Mouse (Mus musculus): ENCODE data around the gene Palm2. TPM values are rescaled to one million over a fixed set of nuclear protein-coding genes. Genes with fewer than 3 reads are reported as not detected.
A peak's percentile ranks its signal among the peaks of the same experiment; 100 is the strongest.
"Not testable (repeated sequence)": the region's sequence is repeated elsewhere in the genome, so short reads cannot be mapped to it uniquely, and the experiment has no call there.

The Palm2 gene
- 5.8 and 6.5 TPM in 2 replicates for polyA plus RNA-seq (2015; fragmentation: Nextera tagmentation; extraction: Ambion mirVana)

DNA sequence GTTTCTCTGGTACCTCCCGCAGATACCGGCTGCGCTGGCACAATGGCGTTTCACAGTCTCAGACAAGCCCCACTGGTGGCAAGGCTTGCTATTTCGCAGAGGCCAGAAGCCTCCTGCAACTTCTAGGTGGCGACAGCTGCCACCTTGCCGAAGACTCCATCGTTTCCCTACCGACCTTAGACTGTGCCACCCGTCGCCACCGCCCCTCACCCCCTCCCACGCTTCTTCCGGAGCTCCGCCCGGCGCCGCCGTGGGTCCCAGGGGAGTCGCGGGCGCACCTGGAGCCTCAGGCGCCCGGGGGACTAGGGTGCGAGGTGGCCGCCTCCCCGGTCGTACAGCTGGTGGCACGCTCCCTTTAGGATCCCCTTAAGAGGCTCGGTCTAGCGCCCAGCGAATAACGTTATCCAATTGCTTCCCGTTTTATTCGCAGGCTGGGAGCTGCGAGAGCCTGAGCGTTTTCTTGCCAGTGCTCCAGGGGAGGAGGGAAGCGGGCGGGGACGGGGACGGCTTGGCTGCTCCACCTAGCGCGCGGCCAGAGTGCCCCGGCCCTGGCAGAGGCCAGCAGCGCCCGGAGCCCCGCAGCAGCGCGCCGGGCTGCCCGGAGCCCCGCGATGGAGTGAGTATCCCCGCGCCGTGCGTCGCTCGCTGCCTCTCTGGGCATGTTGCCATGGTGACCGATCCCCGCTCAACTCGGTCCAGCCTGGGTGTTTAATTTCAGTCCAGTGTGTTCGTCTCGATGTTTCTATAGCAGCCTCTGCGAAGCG is at the start of gene Palm2:
TSS of gene Palm2 (plus strand) at position 307 of the 764 bp plus-strand sequence.
- Histone ChIP-seq H3K9me3 (no peaks in the 10 kb centered on the region), H3K4me3 (peak within 1 kb of the TSS; percentile 76), H3K9ac (replicated peaks) (peak within 1 kb of the TSS; percentile 73), H3K36me3 (no peaks in the 10 kb centered on the region), H3K27me3 (0 out of 2 replicates have a peak, but pooled peaks cover 4% of the 10 kb centered on the region), H3K27ac (replicated peaks) (peak within 1 kb of the TSS; percentile 80), H3K4me1 (peaks cover 13% of the 10 kb centered on the region), H3K4me2 (replicated peaks) (peak within 1 kb of the TSS; percentile 84)
- WGBS: under 1% methylated on average over 67 of the region's 67 CpGs
- peak; percentile 90 for ATAC-seq (replicated peaks)

DNA sequence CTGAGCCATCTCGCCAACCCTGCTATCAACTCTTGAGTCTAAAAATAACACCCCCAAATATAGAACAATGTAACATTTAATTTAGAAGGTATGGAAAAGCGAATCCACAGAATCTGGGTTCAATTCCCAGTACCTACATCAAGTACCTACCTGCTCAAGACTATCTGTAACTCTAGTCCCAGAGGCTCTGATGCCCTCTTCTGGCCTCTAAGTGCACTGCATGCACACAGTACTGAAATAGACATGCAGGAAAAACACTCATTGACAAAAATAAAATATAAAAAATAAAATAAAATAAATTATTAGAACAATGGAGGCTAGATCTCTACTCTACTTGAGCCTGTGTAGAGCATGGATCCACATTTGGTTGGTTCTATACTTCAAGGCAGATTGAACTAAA is 49.7 kb upstream of the Palm2 start:
- Histone ChIP-seq H3K36me3 (no peaks in the 10 kb centered on the region), H3K27ac (replicated peaks) (no peak overlapping the region), H3K4me1 (peaks cover 8% of the 10 kb centered on the region; the same call in 1 of the 2 replicates), H3K4me2 (replicated peaks) (no peak overlapping the region), H3K9me3 (no peaks in the 10 kb centered on the region), H3K4me3 (no peak overlapping the region), H3K9ac (replicated peaks) (no peak overlapping the region), H3K27me3 (no peaks in the 10 kb centered on the region)
- no peak for ATAC-seq (replicated peaks)
- WGBS: 92% methylated on average over 2 of the region's 2 CpGs

DNA sequence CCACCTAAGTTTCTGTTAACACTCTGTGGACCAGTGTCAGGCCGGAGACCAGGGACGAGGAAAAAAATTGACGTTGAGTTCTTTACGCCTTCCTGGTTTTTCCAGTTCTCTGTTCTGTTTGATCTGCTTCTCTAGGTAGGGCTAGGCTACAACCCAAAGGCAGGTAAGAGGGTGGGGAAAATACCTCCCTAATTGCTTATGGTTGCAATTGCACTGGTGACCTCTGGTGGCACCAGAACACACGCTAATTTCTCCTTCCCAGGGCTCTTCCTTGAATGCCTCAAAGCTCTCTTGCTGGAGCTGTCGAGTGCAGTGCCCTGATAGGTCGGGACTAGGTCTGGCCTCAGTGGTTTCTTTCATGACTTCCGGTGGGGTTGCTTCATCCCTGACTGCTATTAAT is 42.9 kb upstream of the Palm2 start:
- Histone ChIP-seq H3K27ac (replicated peaks) (no peak overlapping the region), H3K4me1 (no peaks in the 10 kb centered on the region), H3K9ac (replicated peaks) (no peak overlapping the region), H3K4me2 (replicated peaks) (no peak overlapping the region), H3K4me3 (no peak overlapping the region), H3K27me3 (no peaks in the 10 kb centered on the region), H3K36me3 (no peaks in the 10 kb centered on the region), H3K9me3 (no peaks in the 10 kb centered on the region)
- 67% methylated on average over 8 of the region's 8 CpGs for WGBS
- ATAC-seq (replicated peaks): no peak

DNA sequence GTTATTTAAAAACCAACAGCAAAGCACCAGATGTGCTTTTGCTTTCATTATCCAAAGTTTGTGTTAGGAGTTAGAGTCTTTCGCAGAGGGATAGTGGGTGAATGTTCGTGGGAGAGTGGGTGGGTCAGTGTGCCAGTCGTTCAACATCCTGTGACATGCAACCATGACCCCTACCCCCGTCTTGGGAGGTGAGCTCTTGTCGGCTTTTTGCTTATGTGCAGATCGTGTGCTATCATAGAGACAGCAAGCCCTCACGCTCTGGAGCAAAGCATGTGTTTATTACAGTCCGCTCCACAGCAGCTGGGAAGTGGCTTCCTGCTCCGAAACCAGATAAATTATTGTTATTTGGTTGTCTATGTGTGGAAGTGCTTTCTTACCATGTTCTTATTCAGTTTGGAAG is 37.6 kb upstream of the Palm2 start:
- H3K4me1 ChIP-seq: no peaks in the 10 kb centered on the region
- no peaks in the 10 kb centered on the region for H3K9me3 ChIP-seq
- H3K36me3 ChIP-seq: no peaks in the 10 kb centered on the region
- H3K4me3 ChIP-seq: no peak overlapping the region
- no peaks in the 10 kb centered on the region for H3K27me3 ChIP-seq
- H3K27ac ChIP-seq (replicated peaks): no peak overlapping the region
- H3K4me2 ChIP-seq (replicated peaks): no peak overlapping the region
- 87% methylated on average over 9 of the region's 9 CpGs for WGBS
- no peak for ATAC-seq (replicated peaks)
- no peak overlapping the region for H3K9ac ChIP-seq (replicated peaks)

DNA sequence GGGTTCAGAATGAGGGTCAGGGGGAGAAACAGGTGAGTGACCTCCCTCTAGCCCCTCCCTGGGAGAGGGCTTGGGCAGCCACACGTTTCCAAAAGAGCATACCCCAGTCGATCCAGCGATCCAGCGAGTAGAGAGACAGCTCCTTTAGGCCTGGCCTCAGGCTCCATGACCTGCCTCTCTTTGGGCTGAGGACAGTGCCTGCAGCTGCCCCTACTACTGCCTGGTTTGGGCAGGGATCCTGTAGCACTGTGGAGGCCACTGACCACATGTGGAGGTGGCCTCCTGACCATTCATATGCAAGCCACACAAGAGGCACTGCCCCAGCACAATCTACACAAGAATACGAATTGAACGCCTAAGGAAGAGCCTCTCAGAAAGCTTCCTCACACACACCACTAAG is 21.7 kb upstream of the Palm2 start:
- ATAC-seq (replicated peaks); H3K9me3 ChIP-seq; H3K27me3 ChIP-seq; H3K4me1 ChIP-seq; H3K27ac ChIP-seq (replicated peaks); H3K9ac ChIP-seq (replicated peaks); H3K4me2 ChIP-seq (replicated peaks); H3K36me3 ChIP-seq; H3K4me3 ChIP-seq: not testable (repeated sequence)
- 42% methylated on average over 6 of the region's 6 CpGs for whole genome bisulfite sequencing

DNA sequence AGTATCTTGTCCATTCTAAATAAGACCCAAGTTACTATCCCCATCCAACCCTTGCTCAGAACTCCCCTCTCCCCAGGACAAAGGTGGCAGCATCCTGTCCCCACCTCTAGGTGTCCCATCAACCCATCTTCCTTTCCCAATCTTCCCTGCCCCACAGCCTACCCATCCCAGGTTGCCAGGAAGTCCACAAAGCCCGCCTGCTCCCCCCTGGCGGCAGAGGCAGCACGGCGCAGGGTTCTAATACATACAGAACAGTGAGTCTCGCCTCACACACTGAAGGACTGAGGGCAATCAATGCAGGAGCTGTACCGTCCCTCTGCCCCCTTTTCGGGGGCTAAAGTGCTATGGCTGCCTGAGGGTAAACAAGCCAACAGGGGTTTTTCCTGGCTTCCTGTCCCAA is 21.0 kb upstream of the Palm2 start:
- Histone ChIP-seq H3K27ac (replicated peaks) (no peak overlapping the region), H3K9me3 (no peaks in the 10 kb centered on the region), H3K27me3 (no peaks in the 10 kb centered on the region), H3K36me3 (no peaks in the 10 kb centered on the region), H3K4me1 (no peaks in the 10 kb centered on the region), H3K9ac (replicated peaks) (no peak overlapping the region), H3K4me2 (replicated peaks) (no peak overlapping the region), H3K4me3 (no peak overlapping the region)
- ATAC-seq (replicated peaks): no peak
- 39% methylated on average over 7 of the region's 7 CpGs for WGBS

DNA sequence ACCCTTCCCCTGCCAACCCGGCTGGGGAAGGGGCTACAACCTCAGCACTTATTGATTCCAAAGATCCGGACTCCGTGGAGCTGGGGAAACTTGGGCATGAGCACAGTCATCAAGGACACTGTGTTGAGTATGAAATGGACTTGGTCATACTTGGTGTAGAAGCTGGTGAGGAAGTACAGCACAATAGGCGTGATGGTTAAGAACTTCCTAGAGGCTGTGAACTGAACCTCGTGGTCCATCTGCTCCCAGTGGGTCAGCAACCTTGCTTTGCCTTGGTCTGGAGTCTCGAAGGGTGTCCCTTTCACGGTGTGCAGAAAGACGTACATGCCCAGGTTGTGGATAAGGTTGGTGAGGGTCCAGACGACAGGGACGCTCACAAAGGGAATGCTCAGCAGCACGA is 20.4 kb upstream of the Palm2 start:
- not testable (repeated sequence) for H3K27ac ChIP-seq (replicated peaks); H3K4me1 ChIP-seq; H3K4me3 ChIP-seq; H3K9ac ChIP-seq (replicated peaks); H3K36me3 ChIP-seq; H3K27me3 ChIP-seq; H3K4me2 ChIP-seq (replicated peaks); H3K9me3 ChIP-seq; ATAC-seq (replicated peaks)
- 90% methylated on average over 11 of the region's 11 CpGs for WGBS

DNA sequence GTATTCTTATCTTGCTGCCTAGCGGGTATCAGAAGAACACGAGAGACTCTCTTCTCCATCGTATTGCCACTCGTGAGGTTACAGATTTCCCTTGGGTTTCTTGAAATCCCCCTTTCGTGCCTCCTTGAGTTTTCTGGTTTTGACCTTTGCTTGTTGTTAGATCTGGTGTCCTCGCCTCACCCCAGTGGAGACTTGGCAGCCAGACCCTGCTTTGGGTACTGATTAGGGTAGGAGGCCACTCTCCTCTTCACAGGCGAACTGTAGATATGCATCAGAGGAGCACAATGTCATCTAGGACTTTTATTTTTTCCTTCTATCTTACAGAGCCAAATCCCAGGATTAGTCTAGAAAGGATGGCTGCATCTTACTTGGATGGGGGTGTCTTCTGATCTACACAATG is 10.0 kb upstream of the Palm2 start:
- Histone ChIP-seq H3K27ac (replicated peaks) (no peak overlapping the region), H3K27me3 (no peaks in the 10 kb centered on the region), H3K4me2 (replicated peaks) (no peak overlapping the region), H3K9me3 (no peaks in the 10 kb centered on the region), H3K4me1 (no peaks in the 10 kb centered on the region), H3K4me3 (no peak overlapping the region), H3K9ac (replicated peaks) (no peak overlapping the region), H3K36me3 (no peaks in the 10 kb centered on the region)
- WGBS: 86% methylated on average over 7 of the region's 7 CpGs
- no peak for ATAC-seq (replicated peaks)

DNA sequence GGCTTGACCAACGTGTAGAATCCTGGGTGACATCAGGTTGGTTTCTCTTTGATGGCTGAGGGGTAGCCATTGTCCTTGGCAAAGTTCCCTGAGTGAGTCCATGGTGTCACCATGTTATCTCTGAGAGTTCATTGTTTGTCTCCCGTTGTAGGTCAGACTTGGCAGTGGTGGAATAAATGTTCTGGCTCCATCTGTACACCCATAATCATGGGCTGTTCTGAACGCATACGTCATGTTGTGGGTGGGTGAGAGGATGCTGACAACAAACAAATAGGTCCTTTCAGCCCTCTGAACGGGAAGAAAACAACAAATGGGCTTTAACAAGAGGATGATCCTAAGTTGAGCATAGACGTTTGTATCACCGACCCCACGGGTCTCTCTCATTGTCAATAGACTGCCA is 5.7 kb upstream of the Palm2 start:
- no peak for ATAC-seq (replicated peaks)
- H3K9me3 ChIP-seq: no peaks in the 10 kb centered on the region
- no peak overlapping the region for H3K4me2 ChIP-seq (replicated peaks)
- H3K27me3 ChIP-seq: 0 out of 2 replicates have a peak, but pooled peaks cover 4% of the 10 kb centered on the region
- 68% methylated on average over 8 of the region's 8 CpGs for WGBS
- H3K27ac ChIP-seq (replicated peaks): no peak overlapping the region
- no peaks in the 10 kb centered on the region for H3K36me3 ChIP-seq
- H3K4me3 ChIP-seq: no peak overlapping the region
- H3K4me1 ChIP-seq: no peaks in the 10 kb centered on the region
- no peak overlapping the region for H3K9ac ChIP-seq (replicated peaks)

DNA sequence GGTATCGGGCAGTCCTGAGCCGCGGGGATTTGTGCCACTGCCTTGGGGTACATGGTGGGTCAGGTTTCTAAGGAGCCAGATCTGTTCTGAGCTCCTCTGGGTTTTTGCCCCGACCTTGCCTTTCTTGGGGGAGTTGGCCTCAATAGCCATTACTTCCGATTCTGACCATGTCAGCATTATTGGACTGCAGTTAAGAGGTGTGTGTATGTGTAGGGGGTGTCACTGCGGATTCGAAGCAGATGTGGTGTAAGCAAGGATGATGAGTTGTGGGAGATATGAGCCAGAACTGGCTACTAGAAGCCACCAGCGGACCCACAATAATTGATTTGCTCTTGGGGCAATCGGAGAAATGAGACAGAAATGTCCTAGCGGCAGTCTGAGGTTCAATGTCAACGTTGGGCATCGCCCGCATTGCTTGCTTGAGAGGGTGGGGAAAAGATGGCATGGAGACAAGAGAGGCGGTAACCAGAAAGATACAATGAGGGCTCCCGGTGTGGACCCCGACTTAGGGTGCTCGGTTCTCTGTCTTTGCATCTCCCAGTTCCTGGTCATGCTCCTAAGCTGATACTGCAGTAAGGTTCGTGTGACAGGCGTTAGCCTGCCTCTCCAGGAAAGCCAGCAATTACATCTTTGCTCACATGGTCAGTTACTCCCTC is 786 bp downstream of the Palm2 start:
- Histone ChIP-seq H3K27ac (replicated peaks) (peak overlapping the region; percentile 80), H3K9ac (replicated peaks) (peak overlapping the region; percentile 73), H3K9me3 (no peaks in the 10 kb centered on the region), H3K4me1 (peaks cover 13% of the 10 kb centered on the region), H3K4me2 (replicated peaks) (peak overlapping the region; percentile 84), H3K27me3 (0 out of 2 replicates have a peak, but pooled peaks cover 4% of the 10 kb centered on the region), H3K4me3 (peak overlapping the region; percentile 76), H3K36me3 (no peaks in the 10 kb centered on the region)
- peak; percentile 26 for ATAC-seq (replicated peaks)
- WGBS: 17% methylated on average over 19 of the region's 19 CpGs

DNA sequence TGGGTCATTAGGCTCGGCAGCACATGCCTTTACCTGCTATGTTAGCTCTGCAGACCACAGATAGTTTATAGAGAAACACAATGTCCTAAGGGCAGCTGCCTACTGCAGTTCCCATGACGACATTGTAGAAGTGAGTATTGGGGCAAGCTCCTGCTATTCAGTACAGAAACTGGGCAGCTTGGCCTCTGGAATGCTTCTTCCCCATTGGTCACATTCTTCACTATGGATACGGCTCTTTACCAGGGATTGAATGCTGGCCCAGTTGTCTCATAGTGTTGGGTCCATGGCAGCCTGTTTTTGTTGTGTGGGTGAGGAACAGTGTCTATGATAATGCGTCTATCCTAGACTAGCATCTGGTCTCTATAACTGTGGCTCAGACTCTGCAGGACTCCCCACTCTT is 2.2 kb downstream of the Palm2 start:
- Histone ChIP-seq H3K27ac (replicated peaks) (no peak overlapping the region), H3K4me2 (replicated peaks) (no peak overlapping the region), H3K4me1 (peaks cover 13% of the 10 kb centered on the region), H3K4me3 (no peak overlapping the region), H3K27me3 (0 out of 2 replicates have a peak, but pooled peaks cover 4% of the 10 kb centered on the region), H3K9me3 (no peaks in the 10 kb centered on the region), H3K9ac (replicated peaks) (no peak overlapping the region), H3K36me3 (no peaks in the 10 kb centered on the region)
- no peak for ATAC-seq (replicated peaks)
- 33% methylated on average over 4 of the region's 4 CpGs for WGBS

DNA sequence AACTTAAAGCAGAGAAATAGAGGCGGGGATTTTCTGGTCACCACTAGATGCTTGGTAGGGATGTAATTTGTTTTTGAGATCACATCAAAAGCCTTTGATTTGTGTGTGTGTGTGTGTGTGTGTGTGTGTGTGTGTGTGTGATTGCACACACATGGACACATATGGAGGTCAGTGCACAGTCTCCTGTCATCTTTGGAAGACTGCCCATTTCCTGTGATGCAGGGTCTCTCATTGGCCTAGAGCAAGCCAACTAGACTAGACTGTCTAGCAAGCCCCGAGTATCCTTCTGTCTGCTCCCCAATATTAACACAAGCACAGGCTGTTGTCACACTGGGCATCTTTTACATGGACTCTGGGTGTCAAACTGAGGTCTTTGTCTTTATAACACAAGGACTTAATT is 12.0 kb downstream of the Palm2 start:
- WGBS: 85% methylated on average over 2 of the region's 2 CpGs
- Histone ChIP-seq H3K27me3 (no peaks in the 10 kb centered on the region), H3K9me3 (no peaks in the 10 kb centered on the region), H3K4me2 (replicated peaks) (no peak overlapping the region), H3K27ac (replicated peaks) (no peak overlapping the region), H3K4me3 (no peak overlapping the region), H3K36me3 (no peaks in the 10 kb centered on the region), H3K4me1 (no peaks in the 10 kb centered on the region), H3K9ac (replicated peaks) (no peak overlapping the region)
- no peak for ATAC-seq (replicated peaks)
